Comparison of ENCODE assay signal across 10 mouse cellular contexts in genomic region chr11:120733521-120733920, GRCm38 (mm10). TPM values are rescaled to one million over a fixed set of nuclear protein-coding genes. Genes with fewer than 3 reads are reported as not detected.
DNase-seq lines count a peak whose midpoint lies in the region; ATAC-seq lines count a peak whose summit lies in the region.
"Had no signal": no experiment of that assay in that cellular context is flagged by ENCODE, and none has a peak within 500 bp of the region (broad histone marks: within the 10 kb centered on the region; RNA-seq: fewer than 3 reads in every experiment).

No protein-coding gene starts in this region.

- no peak overlapping the region for H3K9ac ChIP-seq in neural tube, embryonic 15.5 days (replicated peaks)
- H3K9ac ChIP-seq: limb, embryonic 13.5 days had no signal

- H3K4me3 ChIP-seq in heart, embryonic 10.5 days, result no peak overlapping the region
- H3K4me3 ChIP-seq in macrophage (ENCODE audit: inconsistent target), result no peak overlapping the region
- H3K4me3 ChIP-seq in forebrain, embryonic 10.5 days, result no peak overlapping the region
- no peak overlapping the region for H3K4me3 ChIP-seq in neural tube, embryonic 15.5 days (replicated peaks)
- H3K4me3 ChIP-seq: limb, embryonic 13.5 days had no signal

- no peaks in the 10 kb centered on the region for H3K79me2 ChIP-seq in macrophage (ENCODE audit: inconsistent target)

- no peaks in the 10 kb centered on the region for H3K36me3 ChIP-seq in heart, embryonic 10.5 days
- no peaks in the 10 kb centered on the region for H3K36me3 ChIP-seq in macrophage (ENCODE audit: inconsistent target)
- no peaks in the 10 kb centered on the region for H3K36me3 ChIP-seq in forebrain, embryonic 10.5 days (replicated peaks)
- H3K36me3 ChIP-seq in neural tube, embryonic 15.5 days, result no peaks in the 10 kb centered on the region
- H3K36me3 ChIP-seq: limb, embryonic 13.5 days had no signal

- H3K4me1 ChIP-seq in heart, embryonic 10.5 days, result peaks cover 11% of the 10 kb centered on the region; the same call in 1 of the 2 replicates
- peaks cover 11% of the 10 kb centered on the region for H3K4me1 ChIP-seq in forebrain, embryonic 10.5 days
- peaks cover 4% of the 10 kb centered on the region; the same call in 1 of the 2 replicates for H3K4me1 ChIP-seq in neural tube, embryonic 15.5 days

- H3K27ac ChIP-seq in heart, embryonic 10.5 days, result no peak overlapping the region
- H3K27ac ChIP-seq in macrophage, result peak overlapping the region; percentile 77
- no peak overlapping the region for H3K27ac ChIP-seq in forebrain, embryonic 10.5 days
- H3K27ac ChIP-seq in neural tube, embryonic 15.5 days (replicated peaks), result no peak overlapping the region

- DNase-seq in heart, adult 18-20 months, result peak; percentile 66 to 83
- no peak for DNase-seq in heart, embryonic 10.5 days (ENCODE audit: low spot score)
- DNase-seq in adipocyte (ENCODE audit: low spot score), result peak; percentile 84
- peak; percentile 60 for DNase-seq in kidney, adult 9 months
- DNase-seq in cerebellum, adult 9-10 months, result no peak
- no peak for DNase-seq in forebrain, embryonic 10.5 days (ENCODE audit: extremely low spot score, low spot score)
- DNase-seq: embryo, embryonic 11 days had no signal

- WGBS in heart, embryonic 10.5 days, result 68% methylated on average over 6 of the region's 6 CpGs
- WGBS in macrophage (ENCODE audit: missing documents), result 17% methylated on average over 6 of the region's 6 CpGs
- 71% methylated on average over 6 of the region's 6 CpGs for WGBS in forebrain, embryonic 10.5 days
- WGBS in neural tube, embryonic 15.5 days, result 62% methylated on average over 6 of the region's 6 CpGs

- no peak for ATAC-seq in neural tube, embryonic 15.5 days (ENCODE audit: low FRiP score)

- peaks cover 42% of the 10 kb centered on the region for H3K27me3 ChIP-seq in heart, embryonic 10.5 days (ENCODE audit: insufficient read depth, poor library complexity, severe bottlenecking)
- H3K27me3 ChIP-seq in forebrain, embryonic 10.5 days (ENCODE audit: poor library complexity, severe bottlenecking), result peaks cover 30% of the 10 kb centered on the region
- H3K27me3 ChIP-seq in neural tube, embryonic 15.5 days (replicated peaks), result no peaks in the 10 kb centered on the region
- H3K27me3 ChIP-seq: limb, embryonic 13.5 days had no signal

- H3K9me3 ChIP-seq in heart, embryonic 10.5 days, result no peaks in the 10 kb centered on the region
- H3K9me3 ChIP-seq in forebrain, embryonic 10.5 days, result no peaks in the 10 kb centered on the region
- H3K9me3 ChIP-seq in neural tube, embryonic 15.5 days (replicated peaks), result no peaks in the 10 kb centered on the region
- H3K9me3 ChIP-seq: limb, embryonic 13.5 days had no signal

- no peak overlapping the region for H3K4me2 ChIP-seq in neural tube, embryonic 15.5 days
- H3K4me2 ChIP-seq: limb, embryonic 13.5 days had no signal

RNA-seq across cellular contexts. Expression of gene Cbr2, which starts 1.6 kb away (rescaled TPM):
- 10 to 100 TPM; 20.9 to 82.2 TPM for total RNA-seq in heart, adult 18-20 months (2021)
- 1.1 and 1.3 TPM in 2 replicates for polyA plus RNA-seq in heart, embryonic 10.5 days (2016; fragmentation: Nextera tagmentation; extraction: Ambion mirVana)
- 10 to 100 TPM in 5 of 26 experiments, 1 to 10 TPM in 19, not detected in 2; 1.0 to 16.7 (median 4.0) TPM for total RNA-seq in macrophage (2018; cell fraction: chromatin; rRNA removed)
- total RNA-seq in macrophage (2018; cell fraction: cytosol; rRNA removed), result 10 to 100 TPM in 19 of 26 experiments, 1 to 10 TPM in 7; 5.6 to 78.3 (median 25.1) TPM
- 10 to 100 TPM in 12 of 26 experiments, 1 to 10 TPM in 14; 1.7 to 44.5 (median 8.1) TPM for total RNA-seq in macrophage (2018; cell fraction: nucleus; rRNA removed)
- polyA plus RNA-seq in macrophage (2018), result 26.0 to 63.7 TPM (median 28.8 TPM) in 3 replicates
- polyA plus RNA-seq in forebrain, embryonic 10.5 days (2016; fragmentation: Nextera tagmentation; extraction: Ambion mirVana), result 1.1 and 1.3 TPM in 2 replicates
- polyA plus RNA-seq in neural tube, embryonic 15.5 days (2015; fragmentation: Nextera tagmentation; extraction: Ambion mirVana), result 0.87 and 10.7 TPM in 2 replicates

RNA-seq across cellular contexts. Expression of gene Dcxr, which starts 6.4 kb away (rescaled TPM):
- total RNA-seq in heart, adult 18-20 months (2021), result 10 to 100 TPM; 16.6 to 16.7 TPM
- polyA plus RNA-seq in heart, embryonic 10.5 days (2016; fragmentation: Nextera tagmentation; extraction: Ambion mirVana), result 8.8 and 10.6 TPM in 2 replicates
- total RNA-seq in macrophage (2018; cell fraction: chromatin; rRNA removed), result 10 to 100 TPM in 18 of 26 experiments, 1 to 10 TPM in 8; 2.2 to 46.3 (median 16.5) TPM
- total RNA-seq in macrophage (2018; cell fraction: cytosol; rRNA removed), result 100 to 1,000 TPM in 2 of 26 experiments, 10 to 100 TPM in 24; 59.8 to 110 (median 79.5) TPM
- total RNA-seq in macrophage (2018; cell fraction: nucleus; rRNA removed), result 10 to 100 TPM; 10.4 to 54.5 (median 22.9) TPM
- polyA plus RNA-seq in macrophage (2018), result 50.0 to 96.7 TPM (median 78.2 TPM) in 3 replicates
- polyA plus RNA-seq in forebrain, embryonic 10.5 days (2016; fragmentation: Nextera tagmentation; extraction: Ambion mirVana), result 13.3 and 14.8 TPM in 2 replicates
- polyA plus RNA-seq in neural tube, embryonic 15.5 days (2015; fragmentation: Nextera tagmentation; extraction: Ambion mirVana), result 9.4 and 18.9 TPM in 2 replicates

RNA-seq across cellular contexts. Expression of gene Rac3, which starts 12.3 kb away (rescaled TPM):
- total RNA-seq in heart, adult 18-20 months (2021), result 1 to 10 TPM; 1.1 to 1.3 TPM
- polyA plus RNA-seq in heart, embryonic 10.5 days (2016; fragmentation: Nextera tagmentation; extraction: Ambion mirVana), result 6.9 and 13.8 TPM in 2 replicates
- 1 to 10 TPM in 19 of 26 experiments, under 1 TPM in 1, not detected in 6; 0.86 to 7.7 (median 3.2) TPM for total RNA-seq in macrophage (2018; cell fraction: chromatin; rRNA removed)
- 10 to 100 TPM in 1 of 26 experiments, 1 to 10 TPM in 25; 2.1 to 10.9 (median 6.8) TPM for total RNA-seq in macrophage (2018; cell fraction: cytosol; rRNA removed)
- 1 to 10 TPM in 24 of 26 experiments, not detected in 2; 1.1 to 5.9 (median 2.3) TPM for total RNA-seq in macrophage (2018; cell fraction: nucleus; rRNA removed)
- 5.4 to 14.4 TPM (median 7.5 TPM) in 3 replicates for polyA plus RNA-seq in macrophage (2018)
- polyA plus RNA-seq in forebrain, embryonic 10.5 days (2016; fragmentation: Nextera tagmentation; extraction: Ambion mirVana), result 23.8 and 28.4 TPM in 2 replicates
- polyA plus RNA-seq in neural tube, embryonic 15.5 days (2015; fragmentation: Nextera tagmentation; extraction: Ambion mirVana), result 459 and 611 TPM in 2 replicates

RNA-seq across cellular contexts. Expression of gene Lrrc45, which starts 19.8 kb away (rescaled TPM):
- total RNA-seq in heart, adult 18-20 months (2021), result 1 to 10 TPM; 3.8 to 4.3 TPM
- polyA plus RNA-seq in heart, embryonic 10.5 days (2016; fragmentation: Nextera tagmentation; extraction: Ambion mirVana), result 31.7 and 43.6 TPM in 2 replicates
- 100 to 1,000 TPM in 14 of 26 experiments, 10 to 100 TPM in 12; 41.8 to 196 (median 107) TPM for total RNA-seq in macrophage (2018; cell fraction: chromatin; rRNA removed)
- total RNA-seq in macrophage (2018; cell fraction: cytosol; rRNA removed), result 10 to 100 TPM in 4 of 26 experiments, 1 to 10 TPM in 22; 5.1 to 12.6 (median 7.8) TPM
- 10 to 100 TPM; 12.0 to 87.9 (median 37.9) TPM for total RNA-seq in macrophage (2018; cell fraction: nucleus; rRNA removed)
- 8.8 to 16.3 TPM (median 8.9 TPM) in 3 replicates for polyA plus RNA-seq in macrophage (2018)
- polyA plus RNA-seq in forebrain, embryonic 10.5 days (2016; fragmentation: Nextera tagmentation; extraction: Ambion mirVana), result 51.9 and 59.2 TPM in 2 replicates
- 76.8 and 81.3 TPM in 2 replicates for polyA plus RNA-seq in neural tube, embryonic 15.5 days (2015; fragmentation: Nextera tagmentation; extraction: Ambion mirVana)

RNA-seq across cellular contexts. Expression of gene Cenpx, which starts 20.0 kb away (rescaled TPM):
- 10 to 100 TPM; 32.5 to 34.2 TPM for total RNA-seq in heart, adult 18-20 months (2021)
- polyA plus RNA-seq in heart, embryonic 10.5 days (2016; fragmentation: Nextera tagmentation; extraction: Ambion mirVana), result 124 and 136 TPM in 2 replicates
- 10 to 100 TPM in 5 of 26 experiments, 1 to 10 TPM in 21; 1.8 to 12.4 (median 6.7) TPM for total RNA-seq in macrophage (2018; cell fraction: chromatin; rRNA removed)
- total RNA-seq in macrophage (2018; cell fraction: cytosol; rRNA removed), result 10 to 100 TPM; 34.6 to 85.0 (median 58.4) TPM
- total RNA-seq in macrophage (2018; cell fraction: nucleus; rRNA removed), result 10 to 100 TPM in 20 of 26 experiments, 1 to 10 TPM in 6; 5.2 to 28.2 (median 11.8) TPM
- 70.5 to 93.2 TPM (median 84.4 TPM) in 3 replicates for polyA plus RNA-seq in macrophage (2018)
- polyA plus RNA-seq in forebrain, embryonic 10.5 days (2016; fragmentation: Nextera tagmentation; extraction: Ambion mirVana), result 118 and 133 TPM in 2 replicates
- 108 and 115 TPM in 2 replicates for polyA plus RNA-seq in neural tube, embryonic 15.5 days (2015; fragmentation: Nextera tagmentation; extraction: Ambion mirVana)

Comparison
In these comparisons a context has a peak if more than half of its experiments do, and no peak if none do; other contexts are left out.
1. DNase-seq: peak in heart, adult 18-20 months (2 of 2), adipocyte (single experiment) and kidney, adult 9 months (single experiment); none in heart, embryonic 10.5 days (single experiment), cerebellum, adult 9-10 months (single experiment) and forebrain, embryonic 10.5 days (single experiment).
2. RNA of gene Rac3, which starts 12.3 kb away (polyA plus RNA-seq): 459 to 611 TPM in neural tube, embryonic 15.5 days; 23.8 to 28.4 TPM in forebrain, embryonic 10.5 days, 6.9 to 13.8 TPM in heart, embryonic 10.5 days and 5.4 to 14.4 TPM in macrophage; every median in the first group is over 10 times any median in the second.